Mouse (Mus musculus): Measurements from ENCODE around the gene Nab1. TPM values are rescaled to one million over a fixed set of nuclear protein-coding genes. Genes with fewer than 3 reads are reported as not detected.
"Not testable (repeated sequence)": the region's sequence is repeated elsewhere in the genome, so short reads cannot be mapped to it uniquely, and the experiment has no call there.

Gene Nab1
- total RNA-seq (2021) = 10 to 100 TPM; 24.5 TPM

- DNase-seq (ENCODE audit: extremely low spot score in 1 of 2, low spot score in 1 of 2) = peak; percentile 40 to 44
These were observed at the start of gene Nab1 for GRCm38 (mm10) chr1:52500314-52500981. TSS of gene Nab1 (minus strand) at chr1:52500679.

GRCm38 (mm10) chr1:52547451-52547850 lies 47.0 kb upstream of the Nab1 start:
- DNase-seq (ENCODE audit: extremely low spot score in 1 of 2, low spot score in 1 of 2) = no peak

DNA sequence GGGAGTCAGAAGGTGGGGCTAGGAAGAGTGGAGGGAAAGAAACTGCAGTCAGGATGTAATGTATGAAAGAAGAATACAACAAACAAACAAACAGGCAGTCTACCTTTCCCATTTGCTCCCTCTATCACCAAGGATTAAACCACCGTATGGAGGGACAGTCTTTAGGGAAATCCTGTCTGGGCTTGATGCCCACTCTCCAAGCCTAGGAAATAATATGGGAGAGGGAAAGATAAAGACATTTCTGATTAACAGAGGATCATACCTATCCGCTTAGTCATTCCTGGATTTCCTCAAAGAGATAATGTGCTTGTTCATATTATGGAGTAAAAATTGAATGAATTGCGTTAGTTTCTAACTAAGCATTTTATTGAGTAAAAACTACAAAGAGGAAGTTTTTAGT lies 46.3 kb upstream of the Nab1 start:
- no peak for DNase-seq (ENCODE audit: extremely low spot score in 1 of 2, low spot score in 1 of 2)

DNA sequence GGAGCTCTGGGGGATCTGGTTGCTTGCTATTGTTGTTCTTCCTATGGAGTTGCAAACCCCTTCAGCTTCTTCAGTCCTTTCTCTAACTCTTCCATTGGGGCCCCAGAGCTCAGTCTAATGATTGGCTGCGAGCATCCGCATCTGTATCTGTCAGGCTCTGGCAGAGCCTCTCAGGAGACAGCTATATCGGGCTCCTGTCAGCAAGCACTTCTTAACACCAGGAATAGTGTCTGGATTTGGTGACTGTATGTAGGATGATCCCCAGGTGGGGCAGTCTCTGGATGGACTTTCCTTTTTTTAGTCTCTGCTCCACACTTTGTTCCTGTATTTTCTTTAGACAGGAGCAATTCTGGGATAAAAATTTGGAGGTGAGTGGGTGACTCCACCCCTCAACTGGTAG lies 39.6 kb upstream of the Nab1 start:
- not testable (repeated sequence) for DNase-seq (ENCODE audit: extremely low spot score in 1 of 2, low spot score in 1 of 2)

DNA sequence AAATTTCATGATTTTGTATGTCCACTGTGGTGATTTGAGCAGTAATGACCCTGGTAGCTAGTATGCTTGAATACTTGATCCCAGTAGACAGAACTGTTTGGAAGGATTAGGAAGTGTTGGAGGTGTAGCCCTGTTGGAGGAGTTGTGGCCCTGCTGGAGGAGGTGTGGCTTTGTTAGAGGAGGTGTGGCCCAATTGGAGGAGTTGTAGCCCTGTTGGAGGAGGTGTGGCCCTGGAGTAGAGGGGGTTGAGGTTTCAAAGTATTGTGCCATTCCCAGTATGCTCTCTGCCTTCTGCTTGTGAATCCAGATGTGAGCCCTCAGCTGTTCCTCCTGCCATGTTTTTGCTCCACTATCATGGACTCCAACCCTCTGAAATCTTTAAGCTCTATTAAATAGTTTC lies 29.5 kb upstream of the Nab1 start:
- no peak for DNase-seq (ENCODE audit: extremely low spot score in 1 of 2, low spot score in 1 of 2)

- no peak for DNase-seq (ENCODE audit: extremely low spot score in 1 of 2, low spot score in 1 of 2)
These were observed 27.2 kb upstream of the Nab1 start for GRCm38 (mm10) chr1:52527656-52528055.

GRCm38 (mm10) chr1:52527252-52527651 lies 26.8 kb upstream of the Nab1 start:
- no peak for DNase-seq (ENCODE audit: extremely low spot score in 1 of 2, low spot score in 1 of 2)

- DNase-seq (ENCODE audit: extremely low spot score in 1 of 2, low spot score in 1 of 2) = no peak
These were observed 24.2 kb upstream of the Nab1 start for GRCm38 (mm10) chr1:52524663-52525062.

DNA sequence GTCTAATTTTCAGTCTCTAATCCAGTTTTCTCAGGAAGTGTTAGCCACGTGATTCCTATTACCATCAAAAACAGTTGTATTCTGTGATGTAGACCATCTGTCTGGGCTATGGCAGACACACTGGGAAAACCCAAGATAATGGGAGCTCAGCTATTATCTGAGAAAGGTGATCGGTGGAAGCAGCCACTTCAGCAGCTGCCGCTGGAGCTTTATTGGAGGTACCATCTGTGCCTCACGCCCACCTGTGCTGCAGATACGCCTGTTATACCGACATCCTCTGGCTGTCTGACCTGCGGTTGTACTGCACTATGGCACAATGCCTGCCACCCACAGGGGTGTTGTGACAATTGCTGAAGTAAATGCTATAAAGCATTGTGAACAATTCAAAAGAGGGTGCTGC lies 23.7 kb upstream of the Nab1 start:
- peak; percentile 44 to 46 for DNase-seq (ENCODE audit: extremely low spot score in 1 of 2, low spot score in 1 of 2)

DNA sequence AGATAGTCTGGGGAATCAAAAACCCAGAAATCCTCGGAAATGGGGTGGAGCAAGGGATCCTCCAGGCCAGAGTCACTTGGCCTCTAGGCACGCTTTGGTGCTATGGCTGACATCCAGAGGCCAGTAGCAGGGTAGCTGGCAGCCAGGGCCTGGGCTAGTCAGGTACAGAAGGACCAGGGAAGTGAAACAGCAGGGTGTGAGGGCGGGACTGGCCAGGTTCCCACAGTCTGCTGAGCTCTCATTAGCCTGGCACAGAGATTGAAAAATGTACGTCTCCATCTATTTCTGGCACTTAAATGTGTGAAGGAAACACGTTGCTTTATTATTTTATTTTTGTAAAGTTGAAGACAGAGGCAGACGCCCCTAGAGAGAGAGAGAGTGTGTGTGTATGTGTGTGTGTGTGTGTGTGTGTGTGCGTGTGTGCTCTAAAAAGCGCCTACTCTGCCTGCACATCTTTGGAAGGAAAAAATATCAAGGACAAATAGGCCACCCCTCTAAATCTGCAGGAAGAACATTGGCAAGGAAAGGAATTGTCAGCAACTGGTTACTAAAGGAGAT lies 21.0 kb upstream of the Nab1 start:
- peak in 1 of 2 experiments; percentile 45 for DNase-seq (ENCODE audit: extremely low spot score in 1 of 2, low spot score in 1 of 2)

- DNase-seq (ENCODE audit: extremely low spot score in 1 of 2, low spot score in 1 of 2) = no peak
These were observed 19.7 kb upstream of the Nab1 start for GRCm38 (mm10) chr1:52520131-52520530.

DNA sequence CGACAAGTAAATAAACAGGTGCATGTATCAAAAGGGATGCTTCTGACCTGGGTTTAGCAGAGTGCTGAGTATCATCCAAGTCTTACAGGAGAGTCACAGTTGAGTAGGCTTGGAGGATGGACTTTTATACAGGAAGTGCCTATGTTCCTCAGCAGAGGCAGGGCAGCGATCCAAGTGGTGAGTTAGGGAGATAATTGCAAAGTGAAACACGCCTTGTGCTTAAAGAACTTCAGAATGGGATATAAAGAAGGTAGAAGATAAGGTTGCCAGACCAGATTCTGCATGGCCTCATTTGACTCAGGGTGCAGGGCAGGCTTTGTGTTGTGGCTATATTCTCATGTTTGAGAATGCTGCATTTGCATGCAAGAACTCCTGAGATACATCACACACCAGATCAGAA lies 14.8 kb upstream of the Nab1 start:
- no peak for DNase-seq (ENCODE audit: extremely low spot score in 1 of 2, low spot score in 1 of 2)

- DNase-seq (ENCODE audit: extremely low spot score in 1 of 2, low spot score in 1 of 2) = no peak
These were observed 11.4 kb upstream of the Nab1 start for GRCm38 (mm10) chr1:52511788-52512425.

GRCm38 (mm10) chr1:52506211-52506610 lies 5.7 kb upstream of the Nab1 start:
- DNase-seq (ENCODE audit: extremely low spot score in 1 of 2, low spot score in 1 of 2) = no peak

DNA sequence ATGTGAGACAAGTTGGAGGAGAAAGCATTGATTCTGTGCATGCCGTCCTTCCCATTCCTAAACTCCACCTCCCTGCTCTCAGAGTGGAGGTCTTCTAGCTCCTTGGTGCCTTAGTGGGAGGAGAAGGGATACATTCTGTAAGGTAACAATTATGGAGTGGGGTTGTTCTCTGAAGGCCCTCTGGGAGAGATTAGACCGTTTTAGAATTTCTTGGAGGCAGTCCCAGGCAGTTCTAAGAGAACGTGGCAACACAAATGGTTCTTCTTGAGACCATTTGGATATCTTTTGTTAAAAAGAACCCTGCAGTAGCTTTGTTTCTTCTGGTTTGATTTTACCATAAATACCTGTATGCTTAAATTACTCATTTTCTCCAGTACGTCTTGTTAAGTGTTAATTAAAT lies 1.8 kb upstream of the Nab1 start:
- DNase-seq (ENCODE audit: extremely low spot score in 1 of 2, low spot score in 1 of 2) = no peak

GRCm38 (mm10) chr1:52501688-52502133 lies 1.2 kb upstream of the Nab1 start:
- DNase-seq (ENCODE audit: extremely low spot score in 1 of 2, low spot score in 1 of 2) = no peak

DNA sequence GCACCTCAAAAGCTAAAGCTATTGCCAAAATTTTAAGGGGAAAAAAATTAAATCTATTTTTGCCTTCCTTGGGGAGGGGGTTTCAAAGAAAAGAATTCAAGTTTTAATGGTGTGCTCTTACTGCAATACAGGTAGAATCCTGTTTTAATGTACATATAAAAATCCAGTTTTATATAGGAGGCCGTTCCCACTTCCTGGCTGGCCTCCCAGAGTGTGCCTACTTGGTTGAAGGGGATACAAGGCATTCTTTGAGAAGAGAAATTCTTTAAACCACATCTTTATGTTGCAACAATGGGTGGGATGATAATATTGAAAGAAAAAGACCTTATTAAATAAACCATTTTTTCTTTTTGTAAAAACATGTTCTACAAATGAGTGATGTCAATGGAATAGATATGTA lies 611 bp upstream of the Nab1 start:
- no peak for DNase-seq (ENCODE audit: extremely low spot score in 1 of 2, low spot score in 1 of 2)

DNA sequence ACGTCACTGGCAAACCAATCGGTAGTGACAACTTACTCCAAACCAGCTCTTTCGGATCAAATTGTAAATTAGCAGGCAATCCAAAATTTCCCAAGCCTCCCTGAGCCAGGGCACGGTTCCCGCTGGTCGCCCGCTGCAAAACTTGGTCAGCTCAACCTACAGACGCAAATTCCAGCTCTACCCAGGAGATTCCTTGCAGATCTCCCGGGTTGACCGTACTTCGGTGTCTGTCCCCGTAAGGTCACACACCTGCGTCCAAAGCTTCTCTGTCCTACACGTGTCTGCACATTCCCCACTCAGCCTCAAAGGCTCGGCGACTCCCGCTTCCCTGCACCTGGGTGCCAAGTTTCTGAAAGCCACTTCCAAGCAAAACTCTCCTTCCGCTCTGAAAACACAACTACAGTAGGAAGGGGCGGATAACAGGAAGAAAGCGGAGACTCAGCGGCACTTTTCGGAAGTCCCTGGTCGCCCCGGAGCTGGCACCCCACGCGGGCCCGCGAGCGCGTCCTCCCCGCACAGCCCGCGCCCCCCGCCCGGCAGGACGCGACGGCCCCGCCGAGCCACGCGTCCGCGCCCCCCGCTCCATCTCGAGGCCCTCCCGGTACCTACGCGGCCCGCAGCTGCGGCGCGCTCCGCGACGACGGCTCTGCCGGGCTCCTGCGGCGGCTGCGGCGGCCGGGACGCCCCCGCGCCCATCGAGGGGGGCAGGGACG lies 722 bp downstream of the Nab1 start:
- peak; percentile 21 to 44 for DNase-seq (ENCODE audit: extremely low spot score in 1 of 2, low spot score in 1 of 2)

DNA sequence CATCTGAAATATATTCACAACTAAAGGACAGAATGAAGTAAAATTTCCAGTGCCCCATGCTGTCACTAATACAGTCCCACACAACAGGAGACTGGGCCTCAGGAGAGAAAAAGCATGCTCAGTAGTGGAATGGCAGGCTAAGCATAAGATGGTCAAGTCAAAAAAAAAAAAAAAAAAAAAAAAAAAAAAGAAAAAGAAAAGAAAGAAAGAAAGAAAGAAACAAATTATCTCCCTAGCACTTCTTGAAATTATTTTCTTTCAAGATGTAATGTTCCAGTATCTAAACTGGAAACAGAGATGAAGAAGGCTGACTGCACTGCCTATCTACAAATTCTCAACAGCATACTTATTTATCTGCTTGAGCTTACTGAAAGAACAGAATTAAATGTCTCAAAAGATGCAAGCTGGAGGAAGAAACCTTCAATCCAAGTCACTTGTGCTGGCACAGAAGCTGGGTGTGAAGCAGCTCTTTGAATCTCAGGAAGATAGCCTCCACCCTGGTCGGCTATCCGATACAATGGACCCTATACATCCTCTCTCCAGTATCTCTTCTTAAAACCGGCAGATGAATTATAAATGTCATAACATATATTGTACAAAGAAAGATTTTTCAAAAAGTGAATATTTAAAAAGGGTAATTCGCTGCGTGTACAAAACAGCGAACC lies 1.6 kb downstream of the Nab1 start:
- no peak for DNase-seq (ENCODE audit: extremely low spot score in 1 of 2, low spot score in 1 of 2)

GRCm38 (mm10) chr1:52489538-52490181 lies 10.8 kb downstream of the Nab1 start:
- no peak for DNase-seq (ENCODE audit: extremely low spot score in 1 of 2, low spot score in 1 of 2)
